Mouse (Mus musculus) lung, embryonic 15.5 days (tissue): ENCODE data around the gene Lamp1. TPM values are rescaled to one million over a fixed set of nuclear protein-coding genes. Genes with fewer than 3 reads are reported as not detected.

Experiments used
- ATAC-seq: fragments of 200-750 bp; cut with Nextera tagmentation; 2 replicates; pipeline ENCODE4 v1.8.0; 2017; ENCODE audit warnings: moderate number of reproducible peaks, borderline replicate concordance; ENCODE audit not compliant: low FRiP score, low TSS enrichment; ENCODE audit errors: extremely low read depth
- H3K27ac ChIP-seq: fragments of 300-500 bp; sonication (generic); 2 replicates; pipeline ENCODE4 v1.5.1; 2015; ENCODE audit warnings: moderate library complexity, mild to moderate bottlenecking, inconsistent platforms
- H3K27me3 ChIP-seq: fragments of 300-500 bp; sonication (generic); 2 replicates; pipeline ENCODE4 v1.6.1; 2015; ENCODE audit warnings: inconsistent platforms
- H3K36me3 ChIP-seq: fragments of 300-500 bp; sonication (generic); 2 replicates; pipeline ENCODE4 v1.6.1; 2015; ENCODE audit warnings: inconsistent platforms
- H3K4me1 ChIP-seq: fragments of 300-500 bp; sonication (generic); 2 replicates; pipeline ENCODE4 v1.6.1; 2015; ENCODE audit warnings: inconsistent platforms
- H3K4me2 ChIP-seq: fragments of 300-500 bp; sonication (generic); 2 replicates; pipeline ENCODE4 v1.6.1; 2015; ENCODE audit warnings: inconsistent platforms, mild to moderate bottlenecking, moderate library complexity
- H3K4me3 ChIP-seq: fragments of 300-500 bp; sonication (generic); 2 replicates; pipeline ENCODE4 v1.5.1; 2015; ENCODE audit warnings: mild to moderate bottlenecking, inconsistent platforms
- H3K9ac ChIP-seq: fragments of 300-500 bp; sonication (generic); 2 replicates; pipeline ENCODE4 v1.6.1; 2015; ENCODE audit warnings: inconsistent platforms
- H3K9me3 ChIP-seq: fragments of 300-500 bp; sonication (generic); 2 replicates; pipeline ENCODE4 v1.6.1; 2016; ENCODE audit warnings: inconsistent platforms
- WGBS: fragments of 180-500 bp; shearing (Covaris S2); methylation state at CpG from one replicate; pipeline ENCODE4 v1.1.7; 2015; 5-methylcytosine and 5-hydroxymethylcytosine counted together
- polyA plus RNA-seq: library from polyadenylated mRNA; unstranded; fragments of >200 nt; fragmentation: Nextera tagmentation; extraction: Ambion mirVana; gene quantifications from 2 replicates; pipeline ENCODE4 v1.2.1, GENCODE M21; 2015

The Lamp1 gene
- polyA plus RNA-seq, 1 experiment from 2014 or later, result 321 TPM

GRCm38 (mm10) chr8:13203472-13203871 lies 44.5 kb downstream of the Lamp1 start:
- WGBS, result 61% methylated on average over 1 of the region's 1 CpGs
- Histone ChIP-seq H3K27ac (no peak overlapping the region), H3K27me3 (peaks cover 44% of the 10 kb centered on the region), H3K9me3 (no peaks in the 10 kb centered on the region), H3K36me3 (no peaks in the 10 kb centered on the region), H3K4me2 (no peak overlapping the region), H3K9ac (no peak overlapping the region), H3K4me1 (peaks cover 9% of the 10 kb centered on the region; the same call in 1 of the 2 replicates), H3K4me3 (no peak overlapping the region)
- ATAC-seq, result no peak

GRCm38 (mm10) chr8:13204371-13205140 lies 45.6 kb downstream of the Lamp1 start:
- Histone ChIP-seq H3K4me3 (no peak overlapping the region), H3K4me1 (peaks cover 13% of the 10 kb centered on the region; the same call in 1 of the 2 replicates), H3K36me3 (no peaks in the 10 kb centered on the region), H3K9me3 (no peaks in the 10 kb centered on the region), H3K27me3 (peaks cover 36% of the 10 kb centered on the region), H3K27ac (peak overlapping the region; percentile 29; the same call in 1 of the 2 replicates), H3K4me2 (no peak overlapping the region), H3K9ac (no peak overlapping the region)
- no peak for ATAC-seq
- 53% methylated on average over 12 of the region's 12 CpGs for WGBS

GRCm38 (mm10) chr8:13205311-13205710 lies 46.4 kb downstream of the Lamp1 start:
- 57% methylated on average over 5 of the region's 5 CpGs for WGBS
- Histone ChIP-seq H3K9ac (no peak overlapping the region), H3K27me3 (peaks cover 29% of the 10 kb centered on the region), H3K9me3 (no peaks in the 10 kb centered on the region), H3K4me1 (peaks cover 14% of the 10 kb centered on the region; the same call in 1 of the 2 replicates), H3K4me2 (no peak overlapping the region), H3K4me3 (no peak overlapping the region), H3K27ac (no peak overlapping the region), H3K36me3 (no peaks in the 10 kb centered on the region)
- no peak for ATAC-seq

GRCm38 (mm10) chr8:13206290-13206689 lies 47.3 kb downstream of the Lamp1 start:
- WGBS, result 28% methylated on average over 5 of the region's 5 CpGs
- Histone ChIP-seq H3K27me3 (peaks cover 19% of the 10 kb centered on the region), H3K27ac (no peak overlapping the region), H3K9ac (no peak overlapping the region), H3K36me3 (no peaks in the 10 kb centered on the region), H3K4me3 (no peak overlapping the region), H3K4me2 (no peak overlapping the region), H3K9me3 (no peaks in the 10 kb centered on the region), H3K4me1 (peaks cover 14% of the 10 kb centered on the region; the same call in 1 of the 2 replicates)
- ATAC-seq, result no peak

GRCm38 (mm10) chr8:13208627-13209355 lies 49.8 kb downstream of the Lamp1 start:
- Histone ChIP-seq H3K4me1 (peaks cover 23% of the 10 kb centered on the region), H3K36me3 (no peaks in the 10 kb centered on the region), H3K9me3 (no peaks in the 10 kb centered on the region), H3K4me2 (no peak overlapping the region), H3K9ac (no peak overlapping the region), H3K27me3 (no peaks in the 10 kb centered on the region), H3K27ac (no peak overlapping the region), H3K4me3 (no peak overlapping the region)
- 31% methylated on average over 6 of the region's 6 CpGs for WGBS
- ATAC-seq, result no peak

- Histone ChIP-seq H3K9ac (no peak overlapping the region), H3K4me2 (no peak overlapping the region), H3K27me3 (no peaks in the 10 kb centered on the region), H3K27ac (no peak overlapping the region), H3K4me3 (no peak overlapping the region), H3K36me3 (no peaks in the 10 kb centered on the region), H3K9me3 (no peaks in the 10 kb centered on the region), H3K4me1 (peaks cover 18% of the 10 kb centered on the region)
- 33% methylated on average over 1 of the region's 1 CpGs for WGBS
- peak; percentile 41; the same call in 1 of the 2 replicates for ATAC-seq
These were observed 50.8 kb downstream of the Lamp1 start for GRCm38 (mm10) chr8:13209770-13210169.

GRCm38 (mm10) chr8:13213479-13214268 lies 54.7 kb downstream of the Lamp1 start:
- ATAC-seq, result peak; percentile 48; the same call in 1 of the 2 replicates
- Histone ChIP-seq H3K4me3 (no peak overlapping the region), H3K4me2 (peak overlapping the region; percentile 27; the same call in 1 of the 2 replicates), H3K9ac (no peak overlapping the region), H3K4me1 (peaks cover 14% of the 10 kb centered on the region), H3K27ac (no peak overlapping the region), H3K36me3 (no peaks in the 10 kb centered on the region), H3K27me3 (no peaks in the 10 kb centered on the region), H3K9me3 (no peaks in the 10 kb centered on the region)
- 21% methylated on average over 10 of the region's 10 CpGs for WGBS

- Histone ChIP-seq H3K36me3 (no peaks in the 10 kb centered on the region), H3K27ac (no peak overlapping the region), H3K27me3 (no peaks in the 10 kb centered on the region), H3K4me1 (peaks cover 9% of the 10 kb centered on the region), H3K4me3 (no peak overlapping the region), H3K9me3 (no peaks in the 10 kb centered on the region), H3K9ac (no peak overlapping the region), H3K4me2 (no peak overlapping the region)
- ATAC-seq, result no peak
- WGBS, result 48% methylated on average over 8 of the region's 8 CpGs
These were observed 57.4 kb downstream of the Lamp1 start for GRCm38 (mm10) chr8:13216386-13216785.

GRCm38 (mm10) chr8:13217093-13217492 lies 58.1 kb downstream of the Lamp1 start:
- no peak overlapping the region for H3K4me2 ChIP-seq
- H3K27ac ChIP-seq, result no peak overlapping the region
- WGBS, result 11% methylated on average over 5 of the region's 5 CpGs
- ATAC-seq, result no peak
- peaks cover 9% of the 10 kb centered on the region for H3K4me1 ChIP-seq
- H3K27me3 ChIP-seq, result no peaks in the 10 kb centered on the region
- H3K36me3 ChIP-seq, result no peaks in the 10 kb centered on the region
- no peak overlapping the region for H3K4me3 ChIP-seq
- H3K9me3 ChIP-seq, result no peaks in the 10 kb centered on the region
- H3K9ac ChIP-seq, result no peak overlapping the region

- Histone ChIP-seq H3K4me1 (peaks cover 8% of the 10 kb centered on the region), H3K27ac (no peak overlapping the region), H3K4me3 (no peak overlapping the region), H3K36me3 (no peaks in the 10 kb centered on the region), H3K9ac (no peak overlapping the region), H3K27me3 (no peaks in the 10 kb centered on the region), H3K9me3 (no peaks in the 10 kb centered on the region), H3K4me2 (no peak overlapping the region)
- no peak for ATAC-seq
These were observed 59.0 kb downstream of the Lamp1 start for GRCm38 (mm10) chr8:13217986-13218385.

- no peak for ATAC-seq
- no peak overlapping the region for H3K4me3 ChIP-seq
- no peak overlapping the region for H3K27ac ChIP-seq
- 73% methylated on average over 4 of the region's 4 CpGs for WGBS
- H3K27me3 ChIP-seq, result no peaks in the 10 kb centered on the region
- no peaks in the 10 kb centered on the region for H3K36me3 ChIP-seq
- H3K9me3 ChIP-seq, result no peaks in the 10 kb centered on the region
- peaks cover 4% of the 10 kb centered on the region for H3K4me1 ChIP-seq
- no peak overlapping the region for H3K9ac ChIP-seq
- no peak overlapping the region for H3K4me2 ChIP-seq
These were observed 59.5 kb downstream of the Lamp1 start for GRCm38 (mm10) chr8:13218441-13218840.
